12 mouse cellular contexts compared by ENCODE assay signal in the genomic region with DNA sequence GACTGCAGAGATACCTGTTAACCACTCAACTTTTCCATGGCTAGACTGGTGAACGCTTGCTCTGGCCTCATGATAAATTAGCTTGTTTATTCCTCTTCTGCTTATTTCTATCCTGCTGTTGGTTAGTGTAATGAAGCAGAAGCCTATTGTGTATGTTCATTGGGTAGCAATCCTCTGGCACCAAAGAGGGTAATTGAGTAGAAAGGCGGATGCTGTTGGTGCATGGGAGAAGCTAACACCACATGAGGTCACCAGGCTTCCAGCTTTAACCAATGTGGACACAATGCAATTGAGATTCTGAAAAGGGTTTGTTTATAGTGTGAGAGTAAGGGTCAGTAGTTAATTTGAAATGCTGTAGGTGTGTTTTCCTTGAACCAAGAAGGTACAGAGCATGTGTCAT. TPM values are rescaled to one million over a fixed set of nuclear protein-coding genes. Genes with fewer than 3 reads are reported as not detected.
DNase-seq lines count a peak whose midpoint lies in the region; ATAC-seq lines count a peak whose summit lies in the region.
"Had no signal": no experiment of that assay in that cellular context is flagged by ENCODE, and none has a peak within 500 bp of the region (broad histone marks: within the 10 kb centered on the region; RNA-seq: fewer than 3 reads in every experiment).

No protein-coding gene starts in this region.

- peak; percentile 91 for ATAC-seq in neural tube, embryonic 11.5 days (ENCODE audit: insufficient read depth, low FRiP score, low TSS enrichment)
- peak; percentile 89 for ATAC-seq in embryonic facial prominence, embryonic 14.5 days (ENCODE audit: low read depth)
- ATAC-seq in hindbrain, embryonic 15.5 days (ENCODE audit: low FRiP score, low read depth): peak; percentile 86
- ATAC-seq in erythroid progenitor cell, adult 5-6 weeks (replicated peaks; ENCODE audit: low FRiP score, poor library complexity, severe bottlenecking): no peak
- ATAC-seq: liver, embryonic 12.5 days had no signal

- H3K36me3 ChIP-seq in neural tube, embryonic 11.5 days (ENCODE audit: control insufficient read depth, insufficient read depth, low read length): no peaks in the 10 kb centered on the region
- no peaks in the 10 kb centered on the region for H3K36me3 ChIP-seq in embryonic facial prominence, embryonic 14.5 days (ENCODE audit: control insufficient read depth, insufficient read depth, low read length)
- H3K36me3 ChIP-seq in hindbrain, embryonic 15.5 days: no peaks in the 10 kb centered on the region
- H3K36me3 ChIP-seq: liver, embryonic 12.5 days; stomach, embryonic 15.5 days had no signal

- no peak overlapping the region for H3K4me3 ChIP-seq in neural tube, embryonic 11.5 days (ENCODE audit: low read depth, low read length)
- no peak overlapping the region for H3K4me3 ChIP-seq in embryonic facial prominence, embryonic 14.5 days (ENCODE audit: low read depth, low read length)
- H3K4me3 ChIP-seq in hindbrain, embryonic 15.5 days: no peak overlapping the region
- H3K4me3 ChIP-seq: liver, embryonic 12.5 days; stomach, embryonic 15.5 days had no signal

- no peaks in the 10 kb centered on the region for H3K27me3 ChIP-seq in neural tube, embryonic 11.5 days (ENCODE audit: control insufficient read depth, insufficient read depth, low read length)
- H3K27me3 ChIP-seq in embryonic facial prominence, embryonic 14.5 days (replicated peaks; ENCODE audit: control insufficient read depth, insufficient read depth, low read length): no peaks in the 10 kb centered on the region
- no peaks in the 10 kb centered on the region for H3K27me3 ChIP-seq in hindbrain, embryonic 15.5 days
- H3K27me3 ChIP-seq: liver, embryonic 12.5 days; stomach, embryonic 15.5 days had no signal

- no peaks in the 10 kb centered on the region for H3K9me3 ChIP-seq in neural tube, embryonic 11.5 days (ENCODE audit: control insufficient read depth, low read length)
- no peaks in the 10 kb centered on the region for H3K9me3 ChIP-seq in embryonic facial prominence, embryonic 14.5 days (ENCODE audit: control insufficient read depth, low read length)
- H3K9me3 ChIP-seq in hindbrain, embryonic 15.5 days: no peaks in the 10 kb centered on the region
- H3K9me3 ChIP-seq: liver, embryonic 12.5 days; stomach, embryonic 15.5 days had no signal

- no peaks in the 10 kb centered on the region for H3K4me1 ChIP-seq in neural tube, embryonic 11.5 days (ENCODE audit: control insufficient read depth, insufficient read depth, low read length)
- H3K4me1 ChIP-seq in embryonic facial prominence, embryonic 14.5 days (ENCODE audit: control insufficient read depth, insufficient read depth, low read length): 0 out of 2 replicates have a peak, but pooled peaks cover 3% of the 10 kb centered on the region
- H3K4me1 ChIP-seq in hindbrain, embryonic 15.5 days (replicated peaks): no peaks in the 10 kb centered on the region
- H3K4me1 ChIP-seq: liver, embryonic 12.5 days; stomach, embryonic 15.5 days had no signal

- WGBS in neural tube, embryonic 11.5 days: 30% methylated on average over 2 of the region's 2 CpGs
- 66% methylated on average over 2 of the region's 2 CpGs for WGBS in embryonic facial prominence, embryonic 14.5 days
- 18% methylated on average over 2 of the region's 2 CpGs for WGBS in hindbrain, embryonic 15.5 days

- no peak overlapping the region for H3K4me2 ChIP-seq in neural tube, embryonic 11.5 days (ENCODE audit: low read depth)
- H3K4me2 ChIP-seq in embryonic facial prominence, embryonic 14.5 days (ENCODE audit: low read depth, low read length): no peak overlapping the region
- no peak overlapping the region for H3K4me2 ChIP-seq in hindbrain, embryonic 15.5 days
- H3K4me2 ChIP-seq: liver, embryonic 12.5 days; stomach, embryonic 15.5 days had no signal

- H3K9ac ChIP-seq in neural tube, embryonic 11.5 days (ENCODE audit: low read length): no peak overlapping the region
- no peak overlapping the region for H3K9ac ChIP-seq in embryonic facial prominence, embryonic 14.5 days (ENCODE audit: low read depth, low read length)
- H3K9ac ChIP-seq in hindbrain, embryonic 15.5 days: no peak overlapping the region
- H3K9ac ChIP-seq: liver, embryonic 12.5 days; stomach, embryonic 15.5 days had no signal

- DNase-seq in neural tube, embryonic 11.5 days (ENCODE audit: low spot score): peak; percentile 51
- DNase-seq in neural tube, embryonic 10.5 days (ENCODE audit: extremely low spot score, low spot score): no peak
- DNase-seq in embryonic facial prominence, embryonic 14.5 days (ENCODE audit: low spot score): peak; percentile 41
- no peak for DNase-seq in heart, postnatal 36 days
- no peak for DNase-seq in adrenal gland, adult 18-20 months (ENCODE audit: low spot score in 2 of 2)
- DNase-seq: adrenal gland, postnatal 36 days; right cerebral cortex, postnatal 4 days; thymus, postnatal 36 days had no signal

- intact Hi-C loops in heart, postnatal 36 days (cut with DNase I): no loop called here

- no peak overlapping the region for H3K27ac ChIP-seq in neural tube, embryonic 11.5 days (ENCODE audit: low read depth, low read length)
- no peak overlapping the region for H3K27ac ChIP-seq in embryonic facial prominence, embryonic 14.5 days (replicated peaks; ENCODE audit: low read depth, low read length)
- H3K27ac ChIP-seq in hindbrain, embryonic 15.5 days (replicated peaks): no peak overlapping the region
- H3K27ac ChIP-seq: liver, embryonic 12.5 days; stomach, embryonic 15.5 days had no signal

RNA-seq across cellular contexts. Expression of a gene that starts 12.5 kb away (rescaled TPM):
- polyA plus RNA-seq in neural tube, embryonic 11.5 days (2014; fragmentation: Nextera tagmentation; extraction: Ambion mirVana): 112 and 113 TPM in 2 replicates
- polyA plus RNA-seq in embryonic facial prominence, embryonic 14.5 days (2014; fragmentation: Nextera tagmentation; extraction: Ambion mirVana): 143 and 170 TPM in 2 replicates
- polyA plus RNA-seq in hindbrain, embryonic 15.5 days (2015; fragmentation: Nextera tagmentation; extraction: Ambion mirVana): 72.2 and 80.9 TPM in 2 replicates
- 5.4 and 6.5 TPM in 2 replicates for total RNA-seq in erythroid progenitor cell, adult 5-6 weeks (2015; ENCODE audit: low replicate concordance)
- total RNA-seq in erythroid progenitor cell, adult 5-6 weeks (2017; ENCODE audit: low replicate concordance): 2.0 and 6.7 TPM in 2 replicates
- total RNA-seq in heart, postnatal 36 days (2021): 10 to 100 TPM; 44.2 to 46.0 TPM
- 10 to 100 TPM; 58.9 to 59.6 TPM for total RNA-seq in adrenal gland, adult 18-20 months (2021)

Comparison
In these comparisons a context has a peak if more than half of its experiments do, and no peak if none do; other contexts are left out.
1. DNase-seq: peak in neural tube, embryonic 11.5 days (single experiment) and embryonic facial prominence, embryonic 14.5 days (single experiment); none in neural tube, embryonic 10.5 days (single experiment), heart, postnatal 36 days (0 of 2) and adrenal gland, adult 18-20 months (0 of 2).
2. RNA of a gene that starts 12.5 kb away (total RNA-seq): 58.9 to 59.6 TPM in adrenal gland, adult 18-20 months and 44.2 to 46.0 TPM in heart, postnatal 36 days; 2.0 to 6.7 TPM in erythroid progenitor cell, adult 5-6 weeks; every median in the first group is over 4 times any median in the second.